Mouse (Mus musculus): ENCODE results near the gene Gm44805.
A peak's percentile ranks its signal among the peaks of the same experiment; 100 is the strongest.

Gm44805 gene

DNA sequence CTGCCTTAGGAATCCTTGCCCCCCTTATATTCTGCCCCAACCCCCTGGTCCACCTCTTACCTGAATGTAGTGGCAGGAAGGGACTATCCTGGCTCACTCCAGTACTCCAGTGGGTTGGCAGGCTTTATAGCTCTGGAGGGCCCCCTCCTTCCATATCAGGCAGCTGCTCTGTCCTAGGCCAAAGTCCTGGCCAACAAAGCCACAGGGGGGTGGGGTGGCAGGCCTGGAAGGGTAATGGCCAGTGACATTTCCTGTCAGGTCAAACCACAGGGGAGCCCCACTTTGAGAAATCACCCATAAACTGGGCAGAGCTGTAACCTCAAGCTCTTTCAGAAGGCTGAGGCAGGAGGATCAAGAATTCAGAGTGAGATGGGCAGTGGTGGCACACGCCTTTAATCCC, 4.6 kb downstream of the Gm44805 start:
- no peak for DNase-seq

DNA sequence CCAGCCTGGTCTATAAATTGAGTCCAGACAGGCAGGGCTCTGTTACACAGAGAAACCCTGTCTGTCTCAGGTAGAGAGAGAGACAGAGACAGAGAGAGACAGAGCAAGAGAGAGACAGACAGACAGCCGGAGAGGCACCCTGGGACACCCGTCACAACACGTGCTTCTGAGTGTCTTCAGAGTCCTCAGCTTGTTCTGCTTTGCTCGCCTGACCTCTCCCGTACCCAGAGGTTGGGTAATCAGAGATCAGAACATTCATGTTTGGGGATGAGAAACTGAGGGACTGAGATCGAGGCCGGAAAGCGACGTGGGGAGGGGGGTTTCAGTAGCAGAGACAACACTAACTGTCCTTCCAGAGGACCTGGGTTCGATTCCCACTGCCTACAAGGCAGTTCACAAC, 5.4 kb downstream of the Gm44805 start:
- DNase-seq = no peak

DNA sequence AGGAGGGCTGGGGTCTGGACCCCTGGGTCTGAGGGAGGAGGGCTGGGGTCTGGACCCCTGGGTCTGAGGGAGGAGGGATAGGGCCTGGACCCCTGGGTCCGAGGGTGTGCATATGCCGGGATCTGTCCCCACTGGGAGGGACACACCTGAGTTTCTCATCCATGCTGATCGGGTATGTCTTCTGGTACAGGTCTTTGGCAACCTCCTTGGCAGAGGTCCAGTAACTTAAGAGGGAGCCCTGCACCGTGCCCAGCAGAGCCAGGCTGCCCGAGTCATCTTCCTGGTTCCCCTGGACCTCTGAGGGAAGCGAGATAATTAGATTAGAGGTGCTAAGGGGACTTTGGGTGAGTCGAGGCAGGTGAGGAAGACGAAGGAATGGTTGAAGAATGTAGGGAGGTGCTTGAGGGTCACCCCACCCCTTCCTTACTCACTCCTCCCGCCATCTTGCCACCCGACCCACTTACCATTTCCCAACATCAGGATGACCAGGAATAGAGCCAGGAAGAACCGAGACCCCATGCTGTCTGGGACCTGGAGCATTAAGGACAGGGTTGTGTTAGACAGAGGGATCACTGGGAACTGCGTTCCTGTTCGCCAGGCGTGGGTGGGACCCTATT, 8.0 kb downstream of the Gm44805 start:
- no peak for DNase-seq

DNA sequence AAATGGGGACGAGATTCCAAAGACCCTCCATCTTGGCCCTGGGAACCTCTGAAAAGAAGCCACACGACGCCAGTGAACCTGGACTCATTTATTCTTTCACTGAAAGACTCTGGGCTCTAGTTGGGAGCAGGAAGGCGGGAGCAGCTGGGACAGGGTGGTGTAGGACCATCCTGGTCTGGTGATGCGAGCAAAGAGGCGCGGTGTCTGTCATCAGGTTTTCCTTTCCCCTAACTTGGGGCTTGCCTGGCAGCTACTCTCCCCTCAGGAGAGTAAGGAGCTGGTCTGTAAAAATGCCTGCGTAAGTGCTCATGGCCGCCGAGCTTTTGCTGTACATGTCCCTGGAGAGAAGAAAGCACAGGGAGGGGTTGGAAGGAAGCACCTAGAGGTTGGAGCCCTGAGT, 9.7 kb downstream of the Gm44805 start:
- DNase-seq = no peak

DNA sequence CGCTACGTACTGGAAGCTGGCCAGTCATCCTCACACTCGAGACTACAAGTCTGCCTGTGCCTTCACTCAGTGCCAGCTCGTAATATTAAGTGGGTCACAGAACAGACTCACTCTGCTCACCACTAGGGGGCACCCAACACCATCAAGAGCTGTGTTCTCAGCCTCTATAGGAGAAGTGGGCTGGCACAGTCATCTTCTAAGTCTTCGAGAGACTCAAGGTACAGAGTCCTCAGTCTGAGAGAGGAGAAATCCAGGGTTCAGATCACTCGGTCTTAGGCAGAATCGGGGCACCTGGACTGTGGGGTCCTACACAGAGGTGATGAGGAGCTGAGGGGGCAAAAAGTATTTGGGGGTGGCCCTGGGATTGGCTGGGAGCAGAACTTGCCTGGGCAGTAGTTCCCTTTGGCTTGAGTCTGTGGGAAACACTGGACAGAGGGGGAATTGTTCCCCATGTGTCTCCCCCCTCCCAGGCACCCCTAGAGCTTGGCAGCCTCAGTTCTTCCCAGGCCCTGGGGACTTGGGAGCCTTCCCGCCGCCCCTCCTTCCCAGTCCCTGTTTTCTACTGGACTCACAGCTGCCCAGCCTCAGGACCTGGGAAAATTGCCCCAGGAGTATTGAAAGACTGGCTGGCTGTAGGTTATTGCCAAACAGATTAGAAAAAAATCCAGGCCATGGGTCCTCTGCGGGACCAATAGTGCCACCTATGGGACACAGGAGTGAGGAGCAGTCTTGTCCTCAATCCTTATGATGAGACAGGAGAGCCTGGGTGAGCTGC, 12.1 kb downstream of the Gm44805 start:
- peak; percentile 94 for DNase-seq

DNA sequence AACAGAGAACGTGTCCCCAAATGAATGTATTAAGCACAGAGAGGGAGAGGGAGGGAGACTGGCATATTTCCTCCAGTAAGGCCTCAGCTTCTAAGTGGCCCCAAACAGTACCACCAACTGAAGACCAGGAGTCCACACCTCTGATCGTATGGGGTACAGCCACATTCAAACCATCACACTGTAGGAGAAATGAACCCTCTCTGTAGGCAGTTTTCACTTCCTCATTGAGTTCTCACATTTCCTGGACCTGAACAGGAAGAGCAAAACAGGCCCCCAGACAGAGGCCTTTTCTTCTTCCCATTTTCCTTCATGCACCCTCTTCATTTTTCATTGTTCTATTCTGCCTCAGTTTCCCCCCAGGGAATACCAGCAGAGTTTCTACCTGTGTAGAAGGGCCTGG, 13.8 kb downstream of the Gm44805 start:
- no peak for DNase-seq

DNA sequence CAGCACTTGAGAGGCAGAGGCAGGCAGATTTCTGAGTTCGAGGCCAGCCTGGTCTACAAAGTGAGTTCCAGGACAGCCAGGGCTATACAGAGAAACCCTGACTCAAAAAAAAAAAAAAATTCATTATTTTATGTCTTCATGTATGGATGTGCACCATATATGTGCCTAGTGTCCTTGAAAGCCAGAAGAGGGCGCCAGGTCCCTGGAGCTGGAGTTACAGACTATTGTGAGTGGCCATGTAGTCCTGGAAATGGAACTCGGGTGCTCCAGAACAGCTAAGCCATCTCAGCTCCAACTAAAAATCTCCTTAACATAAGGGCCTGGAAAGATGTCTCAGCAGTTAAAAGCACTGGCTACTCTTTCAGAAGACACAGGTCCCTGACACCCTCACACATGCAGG, 14.5 kb downstream of the Gm44805 start:
- DNase-seq = peak; percentile 23

DNA sequence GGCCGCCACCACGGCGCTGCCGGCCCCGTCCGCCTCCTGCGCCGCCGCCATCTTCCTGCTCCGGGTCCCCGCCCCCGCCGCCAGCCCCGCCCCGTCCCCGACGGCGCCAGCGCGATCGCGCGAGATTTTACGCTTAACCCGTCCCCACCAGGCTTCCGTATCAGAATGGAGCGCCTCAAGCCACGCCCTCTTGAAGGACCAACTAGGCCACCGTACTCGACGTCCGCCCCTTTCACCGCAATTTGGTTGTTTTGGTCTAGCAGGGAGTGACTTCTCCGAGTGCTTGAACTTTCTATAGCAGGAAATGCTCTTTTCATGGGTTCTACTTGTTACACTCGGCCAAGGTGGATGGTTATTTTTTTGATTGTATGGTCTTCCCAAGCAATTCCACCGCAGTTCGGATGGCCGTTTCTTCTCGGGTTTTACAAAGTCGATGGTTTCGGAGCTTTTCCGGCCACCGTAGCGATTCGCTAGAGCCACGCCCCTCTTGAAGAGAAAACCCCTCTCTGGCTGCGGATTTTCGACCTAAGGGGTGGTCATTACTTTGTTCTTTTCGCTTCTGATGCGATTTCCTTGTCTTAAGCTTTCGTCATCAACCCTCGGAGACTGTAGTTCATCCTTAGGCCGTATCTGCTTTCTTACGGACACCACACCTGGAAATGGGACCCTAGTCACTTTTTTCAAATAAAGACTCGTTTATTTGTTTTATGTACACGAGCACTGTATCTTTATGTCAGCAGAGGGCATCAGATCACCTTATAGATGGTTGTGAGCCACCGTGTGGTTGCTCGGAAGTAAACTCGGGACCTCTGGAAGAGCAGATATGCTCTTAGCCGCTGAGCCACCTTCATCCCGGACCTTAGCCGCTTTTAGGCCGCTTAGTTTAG, 16.0 kb downstream of the Gm44805 start, which contains the start of gene Clptm1:
Gene Clptm1, minus strand, starts transcription at position 79 of the 887 bp plus-strand sequence.
- DNase-seq = peak; percentile 97

DNA sequence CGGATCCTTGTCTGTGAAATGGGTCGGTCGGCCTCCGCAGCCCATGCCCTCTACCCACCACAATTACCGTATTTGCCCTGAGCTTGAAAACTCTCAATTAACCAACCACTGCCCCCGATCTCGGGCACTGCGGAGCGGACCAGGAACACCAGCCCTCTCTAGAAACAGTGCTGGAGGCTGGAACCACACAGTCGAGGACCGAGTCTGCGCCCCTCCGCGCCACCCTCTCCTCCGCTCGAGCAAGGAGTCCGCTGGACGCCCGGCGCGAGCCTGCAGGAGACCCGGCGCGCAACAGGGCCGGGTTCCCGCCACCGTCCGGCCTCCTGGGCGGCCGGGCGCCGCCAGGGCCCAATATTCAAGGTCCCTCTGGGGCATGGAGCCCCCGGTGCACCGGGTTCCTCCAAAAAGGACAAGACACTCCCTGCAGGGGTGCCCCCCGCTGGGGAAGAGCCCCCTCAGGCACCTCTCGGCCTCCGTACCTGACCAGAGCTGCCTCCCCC, 16.7 kb downstream of the Gm44805 start:
- DNase-seq = no peak

DNA sequence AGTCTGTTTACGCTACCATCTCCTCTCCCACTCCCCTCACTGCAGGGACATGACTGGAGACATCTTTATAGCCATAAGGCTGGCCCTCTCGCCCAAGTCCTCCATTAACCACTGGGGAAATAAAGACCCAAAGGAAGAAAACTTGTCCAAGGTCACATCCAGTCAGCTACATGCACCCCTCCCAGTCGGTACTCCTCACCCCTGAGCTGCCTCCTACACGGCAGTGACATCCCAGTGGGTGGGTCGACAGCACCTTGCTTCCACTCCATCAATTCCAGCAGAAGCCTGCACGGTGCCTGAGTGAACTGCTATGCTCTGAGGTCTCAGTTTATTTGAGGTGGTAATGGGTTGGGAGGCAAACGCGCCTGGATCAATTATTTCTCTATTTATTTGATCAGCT, 17.3 kb downstream of the Gm44805 start:
- DNase-seq = peak; percentile 30

DNA sequence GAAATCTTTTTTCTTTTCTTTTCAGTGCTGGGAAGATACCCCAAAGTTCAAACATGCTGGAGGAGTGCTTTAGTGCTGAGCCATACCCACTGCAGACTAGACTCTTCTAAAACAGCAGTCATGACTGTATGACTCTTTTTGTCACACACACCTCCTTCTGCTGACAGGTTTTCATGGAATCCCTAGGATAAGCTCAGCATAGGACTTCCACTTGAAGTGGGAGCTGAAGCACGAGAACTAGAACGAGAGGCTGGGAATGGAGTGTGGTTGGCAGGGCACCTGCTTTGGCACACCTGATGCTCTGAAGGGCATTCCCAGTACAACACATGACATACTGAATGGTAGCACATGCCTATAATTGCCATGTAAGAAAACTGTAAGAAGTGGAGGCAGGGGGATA, 28.6 kb downstream of the Gm44805 start:
- DNase-seq = no peak

DNA sequence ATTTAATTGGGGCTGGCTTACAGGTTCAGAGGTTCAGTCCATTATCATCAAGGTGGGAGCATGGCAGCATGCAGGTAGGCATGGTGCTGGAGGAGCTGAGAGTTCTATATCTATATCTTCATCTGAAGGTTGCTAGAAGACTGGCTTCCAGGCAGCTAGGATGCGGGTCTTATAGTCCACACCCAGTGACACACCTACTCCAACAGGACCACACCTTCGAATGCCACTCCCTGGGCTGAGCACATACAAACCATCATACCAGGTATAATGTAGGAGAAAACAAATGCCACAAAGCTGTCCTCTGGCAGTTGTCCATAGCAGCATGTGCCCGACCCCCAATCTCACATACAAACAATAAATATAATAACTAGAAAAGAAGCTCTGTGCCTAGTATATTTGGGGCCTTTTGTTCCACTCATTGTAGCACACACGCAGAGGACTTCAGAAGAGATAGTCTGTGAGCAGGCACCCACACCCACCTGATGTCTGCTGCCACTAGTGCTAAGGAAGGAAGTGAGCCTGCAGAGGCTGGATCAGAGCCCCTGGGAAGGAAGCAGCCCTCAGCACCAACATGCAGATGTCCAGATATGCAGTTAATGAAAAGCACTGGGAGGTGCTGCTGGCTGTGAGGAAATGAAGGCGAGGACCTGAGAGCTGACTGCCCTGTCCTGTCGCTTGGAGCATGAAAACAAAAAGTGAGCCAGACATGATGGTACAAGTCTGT, 30.0 kb downstream of the Gm44805 start:
- DNase-seq = no peak

DNA sequence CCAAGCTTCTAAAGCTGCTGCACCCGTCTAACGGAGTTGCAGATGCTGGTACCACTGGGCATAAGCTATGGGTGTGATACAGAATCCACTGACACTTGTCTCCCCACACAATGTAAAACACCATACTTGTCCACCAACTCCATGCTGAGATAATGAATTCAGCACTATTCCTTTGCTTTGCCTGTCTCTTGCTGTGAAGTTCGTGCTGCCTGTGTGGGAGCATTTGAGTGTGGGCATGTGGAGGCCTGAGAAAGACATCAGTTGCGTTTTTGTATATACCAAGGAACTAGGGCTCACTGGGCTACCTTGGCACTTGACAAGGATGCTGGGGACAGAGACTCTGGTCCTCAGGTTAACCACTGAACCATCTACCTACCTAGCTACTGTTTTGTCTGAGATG, 40.0 kb downstream of the Gm44805 start:
- DNase-seq = no peak

DNA sequence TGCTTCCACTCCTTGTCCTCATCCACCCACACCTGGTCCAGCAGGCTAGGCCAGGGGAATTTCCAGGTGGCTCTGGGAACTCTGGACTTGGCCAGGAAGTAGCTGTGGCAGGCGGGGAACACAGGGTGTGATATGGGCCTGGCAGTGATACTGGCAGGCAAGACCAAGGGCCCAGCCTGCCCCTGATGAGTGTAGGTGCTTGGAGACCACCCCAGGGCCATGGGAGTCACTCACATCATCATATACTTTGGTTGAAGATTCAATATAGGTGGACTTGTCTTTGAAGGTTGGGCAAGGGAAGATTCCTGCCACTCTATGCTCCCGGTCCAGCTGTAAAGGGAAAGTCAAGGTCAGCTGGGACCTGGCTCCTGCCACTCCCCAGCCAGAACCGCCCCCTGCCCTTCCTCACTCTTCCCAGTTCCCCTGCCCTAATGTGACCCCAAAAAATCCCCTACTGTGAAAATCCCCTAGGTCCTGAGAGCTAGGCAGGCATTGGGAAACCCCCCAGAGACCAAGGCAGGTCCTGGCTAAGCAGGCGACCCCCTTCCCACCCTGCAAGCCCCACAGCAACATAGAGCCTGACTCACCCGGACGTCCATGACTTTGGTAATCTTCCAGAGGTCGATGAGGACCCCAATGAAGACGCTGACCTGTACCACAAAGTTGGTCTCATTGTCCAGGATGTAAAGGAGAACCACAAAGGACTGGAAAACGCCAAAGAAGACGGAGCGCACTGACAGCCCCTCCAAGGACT, 46.0 kb downstream of the Gm44805 start:
- DNase-seq = no peak

DNA sequence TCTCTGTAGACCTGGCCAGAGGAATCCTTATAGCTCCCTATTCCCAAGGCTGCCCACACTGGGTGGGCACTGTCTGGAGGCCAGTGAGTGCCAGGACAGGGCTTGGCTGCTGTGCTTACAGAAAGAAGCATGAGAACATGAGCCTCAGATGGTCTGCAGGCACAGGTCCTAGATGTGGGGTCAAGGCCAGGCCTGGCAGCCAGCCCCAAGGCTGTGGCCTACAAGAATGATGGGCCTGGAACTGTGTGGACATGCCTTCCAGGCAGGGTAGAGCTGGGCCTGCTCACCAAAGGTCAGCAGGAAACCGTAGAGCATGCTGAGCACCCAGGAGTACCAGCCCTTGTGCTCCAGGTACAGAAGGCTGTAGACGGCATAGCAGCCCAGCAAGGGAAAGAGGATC, 46.6 kb downstream of the Gm44805 start:
- DNase-seq = no peak

DNA sequence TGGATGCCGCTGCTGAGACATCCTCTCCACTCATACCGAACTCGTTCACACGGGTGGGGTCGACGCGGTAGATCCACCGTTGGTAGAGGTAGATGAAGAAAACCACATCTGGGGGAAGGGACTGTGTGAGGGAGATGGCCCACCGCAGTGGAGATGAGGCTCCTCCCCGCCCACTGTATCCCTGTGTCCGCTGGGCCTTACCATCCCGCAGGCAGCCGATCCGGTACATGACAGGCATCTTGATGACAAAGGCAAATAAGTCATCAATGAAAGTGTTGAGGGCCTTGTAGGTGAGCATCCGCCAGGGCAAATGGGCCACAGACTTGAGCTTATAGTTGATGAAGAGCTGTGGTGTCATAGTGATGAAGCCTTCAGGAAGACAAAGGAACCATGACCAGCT, 47.4 kb downstream of the Gm44805 start:
- DNase-seq = no peak

DNA sequence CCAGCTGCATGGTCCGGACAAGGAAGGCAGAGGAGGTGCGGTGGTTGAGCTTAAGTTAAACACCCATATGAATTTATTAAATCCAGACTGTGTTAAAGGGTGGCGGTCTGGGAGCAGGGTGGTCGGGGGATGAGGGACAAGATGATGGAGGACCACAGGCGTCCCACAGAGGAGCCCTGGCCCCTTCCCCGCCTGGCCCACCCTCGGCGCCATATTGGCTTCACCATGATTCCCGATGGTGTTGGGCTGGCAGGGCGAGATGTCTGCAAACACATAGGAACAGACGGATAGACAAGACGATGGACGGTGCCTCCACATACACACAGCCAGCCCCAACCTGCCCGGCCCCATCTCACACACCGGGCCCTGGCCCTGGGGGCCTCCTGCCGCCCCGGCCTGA, 48.0 kb downstream of the Gm44805 start:
- DNase-seq = no peak

DNA sequence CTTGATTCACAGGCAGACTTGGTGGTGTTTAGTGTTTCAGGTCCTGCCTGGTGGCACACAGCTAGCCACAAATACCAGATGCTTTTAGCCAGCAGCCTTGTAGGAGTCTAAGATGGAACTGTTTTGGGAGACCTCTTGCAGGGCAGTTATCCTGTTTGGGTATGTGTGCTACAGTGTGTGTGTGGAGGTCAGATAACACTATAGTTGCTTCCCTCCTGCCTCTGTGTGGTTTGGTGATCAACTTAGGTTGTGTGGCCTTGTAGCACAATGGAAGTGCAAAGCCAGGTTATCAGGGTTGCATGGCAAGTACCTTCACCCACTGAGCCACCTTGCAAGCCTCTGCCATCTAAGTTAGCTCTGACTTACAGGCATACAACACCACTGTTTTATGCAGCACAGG, 48.5 kb downstream of the Gm44805 start:
- no peak for DNase-seq

DNA sequence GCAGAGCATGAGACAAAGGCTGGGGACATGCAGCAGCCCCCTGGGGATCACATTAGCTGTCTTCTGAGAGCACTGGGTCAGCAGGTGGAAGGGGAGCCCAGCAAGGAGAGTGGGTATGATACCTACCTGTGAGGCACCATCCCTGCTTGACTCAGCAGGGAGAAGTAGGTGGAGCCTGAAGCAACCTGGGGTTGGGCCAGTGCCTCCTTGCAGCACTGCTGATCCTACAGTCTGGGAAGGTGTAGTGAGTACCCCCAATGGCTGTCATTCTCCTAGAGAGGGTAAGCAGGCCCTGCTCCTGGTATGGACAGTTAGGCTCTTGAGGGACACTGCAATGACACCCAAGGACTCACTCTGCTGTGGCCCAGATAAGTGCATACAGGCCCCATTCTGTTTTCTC, 48.9 kb downstream of the Gm44805 start:
- no peak for DNase-seq

DNA sequence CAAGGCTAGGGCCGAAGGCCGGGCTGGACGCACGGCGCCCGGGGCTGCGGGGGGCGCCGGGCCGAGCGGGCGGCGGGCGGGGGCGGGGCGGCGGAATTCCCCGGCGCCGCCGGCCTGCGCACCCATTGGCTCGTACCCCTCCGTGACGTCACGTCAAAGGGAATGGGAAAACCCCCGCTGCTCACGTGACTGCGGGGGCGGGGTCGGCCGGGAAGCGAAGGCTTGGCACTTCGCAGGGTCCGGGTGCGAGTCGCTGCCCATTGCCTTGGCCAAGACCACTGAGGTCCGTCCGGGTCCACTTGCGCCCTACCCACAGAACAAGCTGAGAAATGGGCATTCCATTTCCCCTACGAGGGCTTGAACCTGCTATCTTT, 51.9 kb downstream of the Gm44805 start, which contains the start of gene Relb:
Gene Relb, minus strand, starts transcription at position 78 of the 374 bp plus-strand sequence.
- DNase-seq = peak; percentile 92

DNA sequence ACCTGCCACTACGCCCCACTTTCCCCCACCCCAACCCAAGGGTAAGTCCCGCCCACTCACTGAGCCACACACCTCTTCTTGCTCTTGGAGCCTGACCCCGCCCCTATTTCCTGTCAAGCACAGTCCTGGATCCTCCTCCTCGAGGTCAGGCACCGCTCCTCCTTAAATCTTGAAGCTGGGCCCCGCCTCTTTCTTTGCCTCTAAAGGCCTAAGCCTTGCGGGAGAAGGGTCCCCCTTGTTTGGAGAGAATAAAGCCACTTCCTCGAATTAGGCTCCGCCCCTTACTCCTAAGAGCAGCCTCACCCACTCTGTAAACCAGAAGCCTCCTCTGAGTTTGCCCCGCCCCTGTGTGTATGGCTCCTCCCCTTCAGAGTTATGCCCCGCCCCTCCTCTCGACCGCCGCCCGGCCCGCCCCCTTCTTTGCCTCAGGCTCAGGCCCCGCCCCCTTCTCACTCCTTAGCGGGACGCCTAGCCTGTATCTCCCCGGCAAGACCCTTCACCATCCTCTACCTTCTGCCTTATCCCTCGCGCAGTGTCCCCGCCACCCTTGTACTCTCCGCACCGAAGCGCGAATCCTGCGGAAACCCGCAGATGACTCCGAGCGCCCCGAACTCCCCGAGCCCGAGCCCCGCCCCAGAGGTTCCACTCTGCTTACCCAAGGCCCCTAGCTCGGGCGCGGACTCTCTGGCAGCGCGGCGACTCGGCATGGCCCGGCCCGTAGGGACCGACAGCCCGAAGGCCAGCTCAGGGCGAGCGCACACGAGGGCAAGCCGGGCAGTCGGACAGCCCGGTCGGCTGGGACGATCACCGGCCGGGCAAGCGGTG, 52.5 kb downstream of the Gm44805 start:
- peak; percentile 99 for DNase-seq
